Mouse (Mus musculus) midbrain, embryonic 12.5 days (tissue): Measurements from ENCODE around the gene Cotl1. TPM values are rescaled to one million over a fixed set of nuclear protein-coding genes. Genes with fewer than 3 reads are reported as not detected.
"Not testable (repeated sequence)": the region's sequence is repeated elsewhere in the genome, so short reads cannot be mapped to it uniquely, and the experiment has no call there.

Experiments
- ATAC-seq: fragments of 200-750 bp; cut with Nextera tagmentation; 2 replicates; pipeline ENCODE4 v1.8.0; 2017; ENCODE audit warnings: low read depth, moderate TSS enrichment, moderate library complexity; ENCODE audit not compliant: low FRiP score
- H3K27ac ChIP-seq: fragments of 300-500 bp; sonication (generic); replicated peaks from 2 replicates; pipeline ENCODE4 v1.5.1; 2016; ENCODE audit warnings: mild to moderate bottlenecking
- H3K27me3 ChIP-seq: fragments of 300-500 bp; sonication (generic); 2 replicates; pipeline ENCODE4 v1.6.1; 2016; ENCODE audit warnings: mild to moderate bottlenecking
- H3K36me3 ChIP-seq: fragments of 300-500 bp; sonication (generic); 2 replicates; pipeline ENCODE4 v1.6.1; 2016
- H3K4me1 ChIP-seq: fragments of 300-500 bp; sonication (generic); 2 replicates; pipeline ENCODE4 v1.6.1; 2016
- H3K4me2 ChIP-seq: fragments of 300-500 bp; sonication (generic); replicated peaks from 2 replicates; pipeline ENCODE4 v1.6.1; 2016; ENCODE audit warnings: mild to moderate bottlenecking, moderate library complexity
- H3K4me3 ChIP-seq: fragments of 300-500 bp; sonication (generic); 2 replicates; pipeline ENCODE4 v1.5.1; 2016; ENCODE audit warnings: mild to moderate bottlenecking
- H3K9ac ChIP-seq: fragments of 300-500 bp; sonication (generic); replicated peaks from 2 replicates; pipeline ENCODE4 v1.6.1; 2016; ENCODE audit warnings: mild to moderate bottlenecking, moderate library complexity
- H3K9me3 ChIP-seq: fragments of 300-500 bp; sonication (generic); 2 replicates; pipeline ENCODE4 v1.6.1; 2016; ENCODE audit warnings: mild to moderate bottlenecking
- WGBS: fragments of 180-500 bp; shearing (Covaris S2); methylation state at CpG from one replicate; pipeline ENCODE4 v1.1.7; 2016; 5-methylcytosine and 5-hydroxymethylcytosine counted together
- polyA plus RNA-seq: library from polyadenylated mRNA; unstranded; fragments of >200 nt; fragmentation: Nextera tagmentation; extraction: Ambion mirVana; gene quantifications from 2 replicates; pipeline ENCODE4 v1.2.1, GENCODE M21; 2016

Gene Cotl1
- polyA plus RNA-seq, 1 experiment from 2014 or later = 131 TPM

GRCm38 (mm10) chr8:119857767-119858166 is 17.4 kb upstream of the Cotl1 start:
- Histone ChIP-seq H3K36me3 (no peaks in the 10 kb centered on the region), H3K4me2 (no peak overlapping the region)
- WGBS = 82% methylated on average over 6 of the region's 6 CpGs

GRCm38 (mm10) chr8:119855656-119856055 is 15.3 kb upstream of the Cotl1 start:
- Histone ChIP-seq H3K36me3 (no peaks in the 10 kb centered on the region), H3K9ac (no peak overlapping the region), H3K27ac (no peak overlapping the region), H3K4me1 (0 out of 2 replicates have a peak, but pooled peaks cover 3% of the 10 kb centered on the region), H3K4me2 (no peak overlapping the region), H3K4me3 (no peak overlapping the region), H3K9me3 (no peaks in the 10 kb centered on the region), H3K27me3 (no peaks in the 10 kb centered on the region)
- ATAC-seq = no peak
- 86% methylated on average over 5 of the region's 5 CpGs for WGBS

More at GRCm38 (mm10) chr8:119857767-119858166, 17.4 kb upstream of the Cotl1 start:
- peaks cover 6% of the 10 kb centered on the region; the same call in 1 of the 2 replicates for H3K27me3 ChIP-seq
- H3K9me3 ChIP-seq = no peaks in the 10 kb centered on the region
- H3K4me3 ChIP-seq = no peak overlapping the region
- H3K4me1 ChIP-seq = peaks cover 11% of the 10 kb centered on the region
- H3K9ac ChIP-seq = no peak overlapping the region
- no peak overlapping the region for H3K27ac ChIP-seq
- no peak for ATAC-seq

- no peak for ATAC-seq
- no peak overlapping the region for H3K4me2 ChIP-seq
These were observed 13.7 kb upstream of the Cotl1 start for GRCm38 (mm10) chr8:119854035-119854434.

GRCm38 (mm10) chr8:119853521-119853920 is 13.2 kb upstream of the Cotl1 start:
- Histone ChIP-seq H3K4me2 (no peak overlapping the region), H3K4me3 (no peak overlapping the region), H3K9me3 (no peaks in the 10 kb centered on the region), H3K27me3 (no peaks in the 10 kb centered on the region), H3K36me3 (no peaks in the 10 kb centered on the region), H3K9ac (no peak overlapping the region), H3K4me1 (0 out of 2 replicates have a peak, but pooled peaks cover 3% of the 10 kb centered on the region), H3K27ac (no peak overlapping the region)
- WGBS = 51% methylated on average over 8 of the region's 8 CpGs
- no peak for ATAC-seq

More at GRCm38 (mm10) chr8:119854035-119854434, 13.7 kb upstream of the Cotl1 start:
- no peak overlapping the region for H3K27ac ChIP-seq
- no peaks in the 10 kb centered on the region for H3K9me3 ChIP-seq
- 28% methylated on average over 5 of the region's 5 CpGs for WGBS
- H3K9ac ChIP-seq = no peak overlapping the region
- no peaks in the 10 kb centered on the region for H3K27me3 ChIP-seq
- H3K4me3 ChIP-seq = no peak overlapping the region
- H3K36me3 ChIP-seq = no peaks in the 10 kb centered on the region
- H3K4me1 ChIP-seq = 0 out of 2 replicates have a peak, but pooled peaks cover 3% of the 10 kb centered on the region

- H3K27me3 ChIP-seq = peaks cover 5% of the 10 kb centered on the region; the same call in 1 of the 2 replicates
- WGBS = 89% methylated on average over 16 of the region's 16 CpGs
- no peak for ATAC-seq
- no peak overlapping the region for H3K4me2 ChIP-seq
- H3K36me3 ChIP-seq = no peaks in the 10 kb centered on the region
- no peaks in the 10 kb centered on the region for H3K4me1 ChIP-seq
- H3K9me3 ChIP-seq = no peaks in the 10 kb centered on the region
- H3K9ac ChIP-seq = no peak overlapping the region
- H3K4me3 ChIP-seq = no peak overlapping the region
- no peak overlapping the region for H3K27ac ChIP-seq
These were observed 7.0 kb upstream of the Cotl1 start for GRCm38 (mm10) chr8:119847232-119847922.

- H3K9ac ChIP-seq, H3K9me3 ChIP-seq, ATAC-seq, H3K4me1 ChIP-seq, H3K4me3 ChIP-seq, H3K27ac ChIP-seq, H3K27me3 ChIP-seq, H3K36me3 ChIP-seq, H3K4me2 ChIP-seq: not testable (repeated sequence)
- WGBS = 84% methylated on average over 7 of the region's 7 CpGs
These were observed 5.4 kb upstream of the Cotl1 start for GRCm38 (mm10) chr8:119845741-119846140.

GRCm38 (mm10) chr8:119844577-119844976 is 4.2 kb upstream of the Cotl1 start:
- Histone ChIP-seq H3K36me3 (no peaks in the 10 kb centered on the region), H3K4me2 (no peak overlapping the region), H3K4me1 (peaks cover 12% of the 10 kb centered on the region), H3K9me3 (no peaks in the 10 kb centered on the region), H3K4me3 (no peak overlapping the region), H3K27ac (no peak overlapping the region), H3K9ac (no peak overlapping the region), H3K27me3 (peaks cover 10% of the 10 kb centered on the region; the same call in 1 of the 2 replicates)
- 51% methylated on average over 8 of the region's 8 CpGs for WGBS
- ATAC-seq = no peak

- H3K9ac ChIP-seq = no peak overlapping the region
- no peaks in the 10 kb centered on the region for H3K9me3 ChIP-seq
- no peak overlapping the region for H3K4me3 ChIP-seq
- H3K4me1 ChIP-seq = peaks cover 23% of the 10 kb centered on the region
- H3K27me3 ChIP-seq = peaks cover 10% of the 10 kb centered on the region; the same call in 1 of the 2 replicates
- no peak overlapping the region for H3K4me2 ChIP-seq
- ATAC-seq = no peak
- H3K36me3 ChIP-seq = no peaks in the 10 kb centered on the region
- no peak overlapping the region for H3K27ac ChIP-seq
- 2% methylated on average over 4 of the region's 4 CpGs for WGBS
These were observed 3.1 kb upstream of the Cotl1 start for GRCm38 (mm10) chr8:119843444-119843843.

- 5% methylated on average over 8 of the region's 8 CpGs for WGBS
- no peaks in the 10 kb centered on the region for H3K36me3 ChIP-seq
- ATAC-seq = peak; percentile 52; the same call in 1 of the 2 replicates
- H3K4me3 ChIP-seq = peak overlapping the region; percentile 70
- H3K9me3 ChIP-seq = no peaks in the 10 kb centered on the region
- peak overlapping the region; percentile 60 for H3K27ac ChIP-seq
- peak overlapping the region; percentile 85 for H3K4me2 ChIP-seq
- H3K4me1 ChIP-seq = peaks cover 47% of the 10 kb centered on the region
- H3K27me3 ChIP-seq = peaks cover 10% of the 10 kb centered on the region; the same call in 1 of the 2 replicates
- peak overlapping the region; percentile 37; the same call in 1 of the 2 replicates for H3K9ac ChIP-seq
These were observed 614 bp upstream of the Cotl1 start for GRCm38 (mm10) chr8:119840905-119841411.

GRCm38 (mm10) chr8:119839419-119840021 is 824 bp downstream of the Cotl1 start:
- peak overlapping the region; percentile 82 for H3K27ac ChIP-seq
- H3K4me3 ChIP-seq = peak overlapping the region; percentile 70
- H3K27me3 ChIP-seq = peaks cover 6% of the 10 kb centered on the region; the same call in 1 of the 2 replicates
- peaks cover 52% of the 10 kb centered on the region for H3K4me1 ChIP-seq
- 10% methylated on average over 14 of the region's 14 CpGs for WGBS
- H3K9me3 ChIP-seq = no peaks in the 10 kb centered on the region
- peak overlapping the region; percentile 74 for H3K9ac ChIP-seq
- H3K36me3 ChIP-seq = no peaks in the 10 kb centered on the region
- H3K4me2 ChIP-seq = peak overlapping the region; percentile 85
- ATAC-seq = peak; percentile 3; the same call in 1 of the 2 replicates

GRCm38 (mm10) chr8:119838983-119839340 is 1.4 kb downstream of the Cotl1 start:
- no peak for ATAC-seq
- Histone ChIP-seq H3K4me1 (peaks cover 54% of the 10 kb centered on the region), H3K9me3 (no peaks in the 10 kb centered on the region), H3K9ac (peak overlapping the region; percentile 74), H3K4me2 (peak overlapping the region; percentile 85), H3K36me3 (no peaks in the 10 kb centered on the region), H3K27ac (peak overlapping the region; percentile 82), H3K4me3 (peak overlapping the region; percentile 70), H3K27me3 (peaks cover 4% of the 10 kb centered on the region; the same call in 1 of the 2 replicates)
- 49% methylated on average over 4 of the region's 4 CpGs for WGBS
